Mouse (Mus musculus): ENCODE measurements at regions not wholly inside any gene's neighbourhood (a gene's known extent, or its start where the extent isn't known, plus 50 kb on each side); places are given as distances from the start of the nearest gene placed in this dataset.
"Not testable (repeated sequence)": the region's sequence is repeated elsewhere in the genome, so short reads cannot be mapped to it uniquely, and the experiment has no call there.

GRCm38 (mm10) chr11:12589757-12590373 is 125.1 kb upstream of the Cobl start:
- no peak for DNase-seq

- DNase-seq = not testable (repeated sequence)
Measured at GRCm38 (mm10) chr11:12584851-12585680, 120.3 kb upstream of the Cobl start.

GRCm38 (mm10) chr11:12578999-12579576 is 114.3 kb upstream of the Cobl start:
- peak; percentile 9 to 17 for DNase-seq

GRCm38 (mm10) chr11:12559663-12560062 is 94.9 kb upstream of the Cobl start:
- no peak for DNase-seq

GRCm38 (mm10) chr11:12558995-12559633 is 94.4 kb upstream of the Cobl start:
- peak in 1 of 2 experiments; percentile 20 for DNase-seq

GRCm38 (mm10) chr11:12558176-12558575 is 93.4 kb upstream of the Cobl start:
- no peak for DNase-seq

- no peak for DNase-seq
Measured at GRCm38 (mm10) chr11:12545771-12546170, 81.0 kb upstream of the Cobl start.

GRCm38 (mm10) chr11:12543042-12543441 is 78.3 kb upstream of the Cobl start:
- no peak for DNase-seq

GRCm38 (mm10) chr11:12540333-12540870 is 75.6 kb upstream of the Cobl start:
- DNase-seq = no peak

- DNase-seq = no peak
Measured at GRCm38 (mm10) chr11:12535063-12535462, 70.3 kb upstream of the Cobl start.

GRCm38 (mm10) chr11:12532288-12532687 is 67.5 kb upstream of the Cobl start:
- peak in 1 of 2 experiments; percentile 14 for DNase-seq

GRCm38 (mm10) chr11:12522063-12522462 is 57.3 kb upstream of the Cobl start:
- not testable (repeated sequence) for DNase-seq

- DNase-seq = no peak
Measured at GRCm38 (mm10) chr11:12521286-12521685, 56.5 kb upstream of the Cobl start.

- DNase-seq = no peak
Measured at GRCm38 (mm10) chr11:12516374-12516773, 51.6 kb upstream of the Cobl start.

Measured in cerebellum, adult 18-20 months (tissue).